Mouse (Mus musculus): ENCODE measurements around the gene Fance. TPM values are rescaled to one million over a fixed set of nuclear protein-coding genes. Genes with fewer than 3 reads are reported as not detected.

The Fance gene
- polyA plus RNA-seq, 1 experiment from 2014 or later: 18.5 TPM

DNA sequence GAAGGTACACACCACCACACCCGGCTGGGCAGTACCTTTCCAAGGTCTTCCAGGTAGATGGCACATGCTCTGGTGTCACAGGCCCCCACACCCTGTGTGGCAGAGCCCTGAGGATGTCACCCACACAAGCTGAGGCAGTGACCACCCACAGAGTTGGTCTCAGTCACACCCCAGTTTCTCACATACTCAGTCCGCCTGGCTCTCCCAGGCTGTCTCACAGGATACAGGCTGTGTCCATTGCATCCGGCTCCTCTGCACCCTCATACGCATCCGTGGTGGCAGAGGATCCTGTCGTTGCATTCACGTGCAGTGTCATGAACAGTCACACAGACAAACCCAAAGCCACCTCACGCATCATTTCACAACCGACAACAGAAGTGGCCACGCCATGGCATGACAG lies 34.0 kb downstream of the Fance start:
- Histone ChIP-seq H3K4me3 (ENCODE audit: low read depth, low read length) (no peak overlapping the region), H3K4me1 (ENCODE audit: control insufficient read depth, insufficient read depth, low read length) (peaks cover 27% of the 10 kb centered on the region), H3K4me2 (no peak overlapping the region), H3K36me3 (ENCODE audit: control insufficient read depth, insufficient read depth, low read length) (no peaks in the 10 kb centered on the region), H3K27me3 (ENCODE audit: control insufficient read depth, insufficient read depth, low read length) (peaks cover 14% of the 10 kb centered on the region), H3K27ac (ENCODE audit: low read depth, low read length) (no peak overlapping the region), H3K9ac (ENCODE audit: low read length) (no peak overlapping the region), H3K9me3 (ENCODE audit: control insufficient read depth, low read length) (no peaks in the 10 kb centered on the region)
- DNase-seq (ENCODE audit: low spot score, missing footprints) (no peak), ATAC-seq (ENCODE audit: low FRiP score) (no peak)
- WGBS: 73% methylated on average over 10 of the region's 10 CpGs

GRCm38 (mm10) chr17:28348211-28348610 lies 34.9 kb downstream of the Fance start:
- H3K27ac ChIP-seq (ENCODE audit: low read depth, low read length): no peak overlapping the region
- no peak overlapping the region for H3K9ac ChIP-seq (ENCODE audit: low read length)
- H3K27me3 ChIP-seq (ENCODE audit: control insufficient read depth, insufficient read depth, low read length): peaks cover 17% of the 10 kb centered on the region
- WGBS: 51% methylated on average over 6 of the region's 6 CpGs
- H3K4me1 ChIP-seq (ENCODE audit: control insufficient read depth, insufficient read depth, low read length): peaks cover 27% of the 10 kb centered on the region
- no peak overlapping the region for H3K4me3 ChIP-seq (ENCODE audit: low read depth, low read length)
- no peak overlapping the region for H3K4me2 ChIP-seq
- no peaks in the 10 kb centered on the region for H3K36me3 ChIP-seq (ENCODE audit: control insufficient read depth, insufficient read depth, low read length)
- DNase-seq (ENCODE audit: low spot score, missing footprints) (no peak), ATAC-seq (ENCODE audit: low FRiP score) (no peak)
- H3K9me3 ChIP-seq (ENCODE audit: control insufficient read depth, low read length): no peaks in the 10 kb centered on the region

DNA sequence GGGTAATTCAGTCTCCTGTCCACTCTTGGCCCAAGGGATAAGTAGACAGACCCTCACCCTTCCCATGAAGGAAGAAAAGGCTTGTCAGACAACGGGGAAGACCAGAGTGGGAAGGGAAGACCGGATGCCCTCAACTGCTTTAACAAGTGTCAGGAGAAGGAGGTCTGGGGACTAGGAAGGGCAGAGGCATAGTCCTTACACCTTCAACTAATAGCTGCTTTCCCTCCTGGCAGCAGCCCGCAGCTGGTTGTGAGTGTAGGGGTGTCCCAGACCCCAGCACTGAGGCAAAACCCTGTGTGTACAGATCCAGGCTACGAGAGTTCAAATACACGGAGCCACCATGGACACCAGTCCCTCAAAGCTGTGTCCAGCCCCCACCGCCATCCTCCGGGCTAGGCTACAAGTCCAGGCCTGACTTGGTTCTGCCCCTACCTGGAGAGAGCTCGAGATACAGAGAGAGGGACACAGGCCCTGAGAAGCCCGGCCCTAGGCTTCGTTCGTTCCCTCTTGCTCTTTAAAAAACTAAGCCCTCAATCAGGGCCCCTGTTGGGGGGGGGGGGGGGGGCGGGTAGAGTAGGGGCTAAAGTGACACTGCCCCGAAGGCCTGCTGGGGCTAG lies 36.1 kb downstream of the Fance start:
- ATAC-seq (ENCODE audit: low FRiP score) (no peak), DNase-seq (ENCODE audit: low spot score, missing footprints) (no peak)
- 12% methylated on average over 12 of the region's 13 CpGs for WGBS
- peak overlapping the region; percentile 79 for H3K9ac ChIP-seq (ENCODE audit: low read length)
- H3K27me3 ChIP-seq (ENCODE audit: control insufficient read depth, insufficient read depth, low read length): peaks cover 17% of the 10 kb centered on the region
- H3K4me3 ChIP-seq (ENCODE audit: low read depth, low read length): peak overlapping the region; percentile 70
- H3K27ac ChIP-seq (ENCODE audit: low read depth, low read length): no peak overlapping the region
- H3K9me3 ChIP-seq (ENCODE audit: control insufficient read depth, low read length): no peaks in the 10 kb centered on the region
- peaks cover 27% of the 10 kb centered on the region for H3K4me1 ChIP-seq (ENCODE audit: control insufficient read depth, insufficient read depth, low read length)
- H3K36me3 ChIP-seq (ENCODE audit: control insufficient read depth, insufficient read depth, low read length): no peaks in the 10 kb centered on the region
- H3K4me2 ChIP-seq: peak overlapping the region; percentile 91

GRCm38 (mm10) chr17:28349901-28350465 lies 36.7 kb downstream of the Fance start:
- Histone ChIP-seq H3K4me3 (ENCODE audit: low read depth, low read length) (peak overlapping the region; percentile 70), H3K27ac (ENCODE audit: low read depth, low read length) (no peak overlapping the region; the same call in 1 of the 2 replicates), H3K36me3 (ENCODE audit: control insufficient read depth, insufficient read depth, low read length) (no peaks in the 10 kb centered on the region), H3K9me3 (ENCODE audit: control insufficient read depth, low read length) (no peaks in the 10 kb centered on the region), H3K4me2 (peak overlapping the region; percentile 91), H3K9ac (ENCODE audit: low read length) (peak overlapping the region; percentile 79), H3K4me1 (ENCODE audit: control insufficient read depth, insufficient read depth, low read length) (peaks cover 27% of the 10 kb centered on the region), H3K27me3 (ENCODE audit: control insufficient read depth, insufficient read depth, low read length) (peaks cover 17% of the 10 kb centered on the region)
- WGBS: under 1% methylated on average over 53 of the region's 54 CpGs
- DNase-seq (ENCODE audit: low spot score, missing footprints) (peak; percentile 95), ATAC-seq (ENCODE audit: low FRiP score) (peak; percentile 0)

GRCm38 (mm10) chr17:28350466-28351352 lies 37.4 kb downstream of the Fance start, which contains the start of gene Tead3:
TSS of gene Tead3 (minus strand) at chr17:28350817.
- Histone ChIP-seq H3K9me3 (ENCODE audit: control insufficient read depth, low read length) (no peaks in the 10 kb centered on the region), H3K27me3 (ENCODE audit: control insufficient read depth, insufficient read depth, low read length) (peaks cover 14% of the 10 kb centered on the region), H3K4me3 (ENCODE audit: low read depth, low read length) (peak within 1 kb of the TSS; percentile 70), H3K4me1 (ENCODE audit: control insufficient read depth, insufficient read depth, low read length) (peaks cover 23% of the 10 kb centered on the region), H3K9ac (ENCODE audit: low read length) (peak within 1 kb of the TSS; percentile 79), H3K27ac (ENCODE audit: low read depth, low read length) (no peak within 1 kb of the TSS; the same call in 1 of the 2 replicates), H3K36me3 (ENCODE audit: control insufficient read depth, insufficient read depth, low read length) (no peaks in the 10 kb centered on the region), H3K4me2 (peak within 1 kb of the TSS; percentile 91)
- WGBS: under 1% methylated on average over 51 of the region's 73 CpGs
- peak; percentile 98 for DNase-seq (ENCODE audit: low spot score, missing footprints)
- ATAC-seq (ENCODE audit: low FRiP score): peak; percentile 85

DNA sequence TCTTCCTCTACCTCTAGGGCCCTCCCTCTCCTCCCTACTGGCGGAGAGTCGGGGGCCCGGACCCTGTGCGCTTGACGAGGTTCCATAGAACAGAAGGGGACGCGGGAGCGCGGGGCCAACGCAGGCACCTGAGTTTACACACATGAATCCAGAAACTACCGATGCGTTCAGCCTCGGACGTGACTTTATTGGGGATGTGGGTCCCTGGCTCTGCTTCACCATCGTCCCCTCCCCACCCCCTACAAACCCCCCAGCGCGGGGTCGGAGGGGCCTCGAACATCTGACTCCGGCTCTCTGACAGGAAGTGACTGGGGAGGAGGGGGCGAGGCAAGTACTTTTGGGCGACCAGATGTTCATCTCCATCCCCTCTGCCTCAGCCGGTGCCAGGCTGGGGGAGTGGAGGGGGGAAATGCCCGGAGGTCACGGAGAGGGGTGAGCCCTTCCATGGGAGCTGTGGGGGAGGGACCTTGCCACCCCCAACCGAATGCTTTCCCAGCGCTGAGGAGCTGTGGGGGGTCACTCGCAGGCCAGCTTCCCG lies 38.1 kb downstream of the Fance start:
- Histone ChIP-seq H3K36me3 (ENCODE audit: control insufficient read depth, insufficient read depth, low read length) (no peaks in the 10 kb centered on the region), H3K9me3 (ENCODE audit: control insufficient read depth, low read length) (no peaks in the 10 kb centered on the region), H3K27ac (ENCODE audit: low read depth, low read length) (no peak overlapping the region), H3K9ac (ENCODE audit: low read length) (peak overlapping the region; percentile 68), H3K4me3 (ENCODE audit: low read depth, low read length) (peak overlapping the region; percentile 70), H3K27me3 (ENCODE audit: control insufficient read depth, insufficient read depth, low read length) (peaks cover 14% of the 10 kb centered on the region), H3K4me1 (ENCODE audit: control insufficient read depth, insufficient read depth, low read length) (peaks cover 20% of the 10 kb centered on the region), H3K4me2 (peak overlapping the region; percentile 91)
- ATAC-seq (ENCODE audit: low FRiP score) (no peak), DNase-seq (ENCODE audit: low spot score, missing footprints) (peak; percentile 93)
- WGBS: 1% methylated on average over 29 of the region's 29 CpGs

DNA sequence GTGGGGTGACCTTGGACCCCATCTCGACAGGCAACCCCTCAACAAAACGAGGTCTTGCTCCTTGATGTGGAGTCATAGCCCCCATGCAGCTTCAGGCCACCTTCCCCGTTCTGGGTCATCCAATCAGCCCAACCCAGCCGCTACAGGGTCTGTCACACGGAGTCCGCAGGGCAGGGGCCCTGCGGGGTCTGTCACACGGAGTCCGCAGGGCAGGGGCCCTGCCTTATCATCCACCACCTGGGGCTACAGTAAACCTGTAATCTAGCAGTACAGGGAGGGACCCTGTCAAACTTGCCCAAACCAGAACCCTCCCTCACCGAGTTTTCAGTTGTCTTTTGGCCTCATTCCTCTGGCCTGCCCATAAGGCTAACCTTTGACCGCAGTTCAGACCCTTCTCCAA lies 38.7 kb downstream of the Fance start:
- H3K4me1 ChIP-seq (ENCODE audit: control insufficient read depth, insufficient read depth, low read length): peaks cover 20% of the 10 kb centered on the region
- H3K36me3 ChIP-seq (ENCODE audit: control insufficient read depth, insufficient read depth, low read length): no peaks in the 10 kb centered on the region
- 10% methylated on average over 11 of the region's 11 CpGs for WGBS
- H3K27ac ChIP-seq (ENCODE audit: low read depth, low read length): no peak overlapping the region
- no peak for ATAC-seq (ENCODE audit: low FRiP score)
- H3K4me3 ChIP-seq (ENCODE audit: low read depth, low read length): no peak overlapping the region
- H3K9me3 ChIP-seq (ENCODE audit: control insufficient read depth, low read length): no peaks in the 10 kb centered on the region
- peak overlapping the region; percentile 91; the same call in 1 of the 2 replicates for H3K4me2 ChIP-seq
- peaks cover 14% of the 10 kb centered on the region for H3K27me3 ChIP-seq (ENCODE audit: control insufficient read depth, insufficient read depth, low read length)
- DNase-seq (ENCODE audit: low spot score, missing footprints): no peak
- H3K9ac ChIP-seq (ENCODE audit: low read length): no peak overlapping the region; the same call in 1 of the 2 replicates

DNA sequence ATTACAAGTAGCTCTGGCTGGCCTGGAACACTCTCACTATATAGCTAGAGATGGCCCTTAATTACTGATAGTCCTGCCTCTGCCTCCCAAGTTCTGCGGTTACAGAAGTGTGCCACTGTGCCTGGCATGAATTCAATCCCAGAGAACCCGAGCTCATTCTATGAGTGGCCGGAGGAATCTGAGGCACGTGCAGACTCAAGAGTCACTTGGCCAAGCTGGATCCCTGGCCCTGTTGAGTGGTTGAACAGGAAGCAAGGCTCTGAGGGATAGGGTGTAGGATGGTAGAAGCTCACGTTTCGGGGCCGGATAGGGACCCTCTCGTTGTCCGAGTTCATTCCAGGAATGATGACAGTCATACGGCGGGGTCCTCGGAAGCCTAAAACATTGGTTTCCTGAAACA lies 42.6 kb downstream of the Fance start:
- H3K9me3 ChIP-seq (ENCODE audit: control insufficient read depth, low read length): no peaks in the 10 kb centered on the region
- H3K4me3 ChIP-seq (ENCODE audit: low read depth, low read length): no peak overlapping the region
- no peak overlapping the region for H3K4me2 ChIP-seq
- peaks cover 4% of the 10 kb centered on the region; the same call in 1 of the 2 replicates for H3K4me1 ChIP-seq (ENCODE audit: control insufficient read depth, insufficient read depth, low read length)
- no peaks in the 10 kb centered on the region for H3K36me3 ChIP-seq (ENCODE audit: control insufficient read depth, insufficient read depth, low read length)
- ATAC-seq (ENCODE audit: low FRiP score): no peak
- no peak overlapping the region for H3K9ac ChIP-seq (ENCODE audit: low read length)
- no peak overlapping the region for H3K27ac ChIP-seq (ENCODE audit: low read depth, low read length)
- DNase-seq (ENCODE audit: low spot score, missing footprints): no peak
- H3K27me3 ChIP-seq (ENCODE audit: control insufficient read depth, insufficient read depth, low read length): peaks cover 29% of the 10 kb centered on the region
- 89% methylated on average over 12 of the region's 12 CpGs for WGBS

Measured in midbrain, embryonic 11.5 days (tissue).